Mouse (Mus musculus) lung, embryonic 14.5 days (tissue): ENCODE measurements around the gene Pdpk1. TPM values are rescaled to one million over a fixed set of nuclear protein-coding genes. Genes with fewer than 3 reads are reported as not detected.
A peak's percentile ranks its signal among the peaks of the same experiment; 100 is the strongest.
"Not testable (repeated sequence)": the region's sequence is repeated elsewhere in the genome, so short reads cannot be mapped to it uniquely, and the experiment has no call there.

Source experiments
- ATAC-seq: fragments of 200-750 bp; cut with Nextera tagmentation; 2 replicates; pipeline ENCODE4 v1.8.0; 2017; ENCODE audit warnings: mild to moderate bottlenecking, moderate TSS enrichment, moderate library complexity; ENCODE audit not compliant: insufficient read depth
- DNase-seq: peaks from one replicate; pipeline ENCODE4 v3.0.0-alpha.2; 2015
- H3K27ac ChIP-seq: fragments of 300-500 bp; sonication (generic); 2 replicates; pipeline ENCODE4 v1.5.1; 2014; ENCODE audit warnings: low read depth, mild to moderate bottlenecking, moderate library complexity
- H3K27me3 ChIP-seq: fragments of 300-500 bp; sonication (generic); 2 replicates; pipeline ENCODE4 v1.6.1; 2014; ENCODE audit warnings: low read length, control low read depth; ENCODE audit not compliant: insufficient read depth
- H3K36me3 ChIP-seq: fragments of 300-500 bp; sonication (generic); 2 replicates; pipeline ENCODE4 v1.6.1; 2014; ENCODE audit warnings: control low read depth; ENCODE audit not compliant: insufficient read depth
- H3K4me1 ChIP-seq: fragments of 300-500 bp; sonication (generic); 2 replicates; pipeline ENCODE4 v1.6.1; 2014; ENCODE audit warnings: antibody characterized with exemption, control low read depth; ENCODE audit not compliant: insufficient read depth
- H3K4me2 ChIP-seq: fragments of 300-500 bp; sonication (generic); 2 replicates; pipeline ENCODE4 v1.6.1; 2014; ENCODE audit warnings: mild to moderate bottlenecking
- H3K4me3 ChIP-seq: fragments of 300-500 bp; sonication (generic); 2 replicates; pipeline ENCODE4 v1.5.1; 2014; ENCODE audit warnings: low read depth, low read length
- H3K9ac ChIP-seq: fragments of 300-500 bp; sonication (generic); 2 replicates; pipeline ENCODE4 v1.6.1; 2014
- H3K9me3 ChIP-seq: fragments of 300-500 bp; sonication (generic); 2 replicates; pipeline ENCODE4 v1.6.1; 2016; ENCODE audit warnings: low read depth, low read length, control low read depth
- CTCF ChIP-seq: IDR thresholded peaks from 2 replicates; pipeline ENCODE4 v1.5.1; 2016; ENCODE audit warnings: antibody characterized with exemption, low read depth
- WGBS: fragments of 180-500 bp; shearing (Covaris S2); extraction: QIAGEN DNeasy Blood & Tissue Kit; methylation state at CpG from one replicate; pipeline ENCODE4 v1.1.7; 2014; 5-methylcytosine and 5-hydroxymethylcytosine counted together
- polyA plus RNA-seq: library from polyadenylated mRNA; unstranded; fragments of >200 nt; fragmentation: Nextera tagmentation; extraction: Ambion mirVana; gene quantifications from 2 replicates; pipeline ENCODE4 v1.2.1, GENCODE M21; 2014

The Pdpk1 gene
- polyA plus RNA-seq, 1 experiment from 2014 or later = 37.3 TPM

GRCm38 (mm10) chr17:24139968-24140367, 10.8 kb downstream of the Pdpk1 start:
- H3K4me1 ChIP-seq = peaks cover 9% of the 10 kb centered on the region
- H3K4me2 ChIP-seq = peak overlapping the region; percentile 76
- TF ChIP-seq CTCF = no peak
- no peak overlapping the region for H3K27ac ChIP-seq
- 86% methylated on average over 4 of the region's 4 CpGs for WGBS
- peak overlapping the region; percentile 89 for H3K9ac ChIP-seq
- H3K4me3 ChIP-seq = peak overlapping the region; percentile 96
- no peak for DNase-seq
- no peak for ATAC-seq
- H3K9me3 ChIP-seq = no peaks in the 10 kb centered on the region
- no peaks in the 10 kb centered on the region for H3K36me3 ChIP-seq
- no peaks in the 10 kb centered on the region for H3K27me3 ChIP-seq

DNA sequence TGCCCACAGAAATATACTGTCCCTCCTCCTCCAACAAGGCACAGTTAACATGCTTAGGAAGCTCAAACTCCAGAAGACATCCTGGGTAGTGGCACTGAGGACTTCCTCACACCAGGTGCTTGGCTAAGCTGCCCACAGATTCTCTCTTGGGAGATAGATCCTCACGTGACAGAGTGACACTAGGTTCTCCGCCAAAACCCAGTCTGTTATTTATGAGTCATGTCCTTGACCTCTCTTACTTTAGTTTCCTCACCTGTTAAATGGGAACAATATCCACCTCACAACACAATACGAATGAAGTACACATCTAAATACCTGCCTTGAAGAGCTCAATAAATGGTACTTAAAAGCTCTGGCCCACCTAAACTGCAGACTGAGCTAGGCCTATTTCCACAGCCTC, 11.5 kb downstream of the Pdpk1 start:
- TF ChIP-seq CTCF = no peak
- Histone ChIP-seq H3K27me3 (no peaks in the 10 kb centered on the region), H3K4me3 (no peak overlapping the region), H3K4me2 (no peak overlapping the region), H3K9ac (no peak overlapping the region), H3K9me3 (no peaks in the 10 kb centered on the region), H3K4me1 (peaks cover 9% of the 10 kb centered on the region), H3K27ac (no peak overlapping the region), H3K36me3 (no peaks in the 10 kb centered on the region)
- WGBS = 81% methylated on average over 3 of the region's 3 CpGs
- DNase-seq (no peak), ATAC-seq (no peak)

- no peak for ATAC-seq
- no peak overlapping the region for H3K27ac ChIP-seq
- WGBS = 54% methylated on average over 2 of the region's 2 CpGs
- H3K9me3 ChIP-seq = no peaks in the 10 kb centered on the region
- no peaks in the 10 kb centered on the region for H3K27me3 ChIP-seq
- TF ChIP-seq CTCF = no peak
- H3K4me1 ChIP-seq = peaks cover 9% of the 10 kb centered on the region
- H3K9ac ChIP-seq = no peak overlapping the region; the same call in 1 of the 2 replicates
- H3K36me3 ChIP-seq = no peaks in the 10 kb centered on the region
- H3K4me3 ChIP-seq = no peak overlapping the region
- H3K4me2 ChIP-seq = no peak overlapping the region
- DNase-seq = no peak
These were observed 13.4 kb downstream of the Pdpk1 start for GRCm38 (mm10) chr17:24137226-24137880.

GRCm38 (mm10) chr17:24134062-24134461, 16.7 kb downstream of the Pdpk1 start:
- Histone ChIP-seq H3K27ac (no peak overlapping the region), H3K4me1 (no peaks in the 10 kb centered on the region), H3K4me2 (no peak overlapping the region), H3K4me3 (no peak overlapping the region), H3K27me3 (no peaks in the 10 kb centered on the region), H3K9ac (no peak overlapping the region), H3K9me3 (no peaks in the 10 kb centered on the region), H3K36me3 (no peaks in the 10 kb centered on the region)
- ATAC-seq = no peak
- DNase-seq = no peak
- no peak for TF ChIP-seq CTCF

DNA sequence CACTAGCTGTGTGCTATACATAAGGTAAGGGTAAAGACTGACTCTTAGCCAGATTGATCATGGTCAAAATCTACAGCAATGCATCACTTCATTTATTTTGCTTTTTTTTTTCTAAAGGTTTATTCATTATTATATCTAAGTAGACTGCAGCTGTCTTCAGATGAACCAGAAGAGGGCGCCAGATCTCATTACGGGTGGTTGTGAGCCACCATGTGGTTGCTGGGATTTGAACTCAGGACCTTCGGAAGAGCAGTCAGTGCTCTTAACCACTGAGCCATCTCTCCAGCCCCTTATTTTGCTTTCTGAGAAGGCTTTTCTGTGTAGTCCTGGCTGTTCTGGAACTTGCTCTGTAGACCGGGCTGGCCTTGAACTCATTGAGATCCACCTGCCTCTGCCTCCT, 17.8 kb downstream of the Pdpk1 start:
- not testable (repeated sequence) for H3K27ac ChIP-seq, DNase-seq, H3K27me3 ChIP-seq, H3K9ac ChIP-seq, H3K4me1 ChIP-seq, H3K4me2 ChIP-seq, H3K36me3 ChIP-seq, H3K9me3 ChIP-seq, H3K4me3 ChIP-seq, ATAC-seq
- WGBS = 82% methylated on average over 4 of the region's 4 CpGs

GRCm38 (mm10) chr17:24131570-24131969, 19.2 kb downstream of the Pdpk1 start:
- H3K27ac ChIP-seq = no peak overlapping the region
- no peaks in the 10 kb centered on the region for H3K36me3 ChIP-seq
- no peak for ATAC-seq
- H3K4me3 ChIP-seq = no peak overlapping the region
- H3K9me3 ChIP-seq = no peaks in the 10 kb centered on the region
- no peaks in the 10 kb centered on the region for H3K27me3 ChIP-seq
- H3K4me2 ChIP-seq = no peak overlapping the region
- TF ChIP-seq CTCF = peak; percentile 30
- no peaks in the 10 kb centered on the region for H3K4me1 ChIP-seq
- DNase-seq = no peak
- 88% methylated on average over 3 of the region's 3 CpGs for WGBS
- no peak overlapping the region for H3K9ac ChIP-seq

- H3K4me1 ChIP-seq, H3K27ac ChIP-seq, H3K36me3 ChIP-seq, H3K27me3 ChIP-seq, ATAC-seq, DNase-seq, H3K4me3 ChIP-seq, H3K9ac ChIP-seq, H3K9me3 ChIP-seq, H3K4me2 ChIP-seq: not testable (repeated sequence)
- WGBS = 88% methylated on average over 4 of the region's 4 CpGs
These were observed 21.5 kb downstream of the Pdpk1 start for GRCm38 (mm10) chr17:24129246-24129645.

DNA sequence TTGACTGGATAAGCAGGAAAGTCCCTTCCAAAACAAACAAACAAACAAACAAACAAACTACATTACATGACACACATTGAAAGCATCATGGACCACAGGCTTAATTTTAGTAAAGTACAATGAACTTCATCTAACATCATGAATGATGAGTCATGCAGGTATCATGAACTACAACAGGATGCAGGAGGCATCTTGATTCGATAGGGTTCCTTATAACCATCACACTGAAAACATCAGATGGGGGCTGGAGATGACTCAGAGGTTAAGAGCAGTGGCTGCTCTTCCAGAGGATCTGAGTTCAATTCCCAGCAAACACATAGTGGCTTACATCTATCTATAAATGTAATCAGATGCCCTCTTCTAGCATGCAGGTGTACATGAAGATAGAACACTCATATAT, 23.1 kb downstream of the Pdpk1 start:
- DNase-seq (no peak), ATAC-seq (no peak)
- Histone ChIP-seq H3K4me2 (no peak overlapping the region), H3K4me1 (no peaks in the 10 kb centered on the region), H3K4me3 (no peak overlapping the region), H3K27ac (no peak overlapping the region), H3K36me3 (no peaks in the 10 kb centered on the region), H3K9ac (no peak overlapping the region), H3K9me3 (no peaks in the 10 kb centered on the region), H3K27me3 (no peaks in the 10 kb centered on the region)
- 79% methylated on average over 1 of the region's 1 CpGs for WGBS
- no peak for TF ChIP-seq CTCF
